Mouse (Mus musculus) layer of hippocampus, adult 9-10 months (tissue): Measurements from ENCODE around the gene Oog3.

Source experiments
- DNase-seq: peaks from one replicate; pipeline ENCODE4 v3.0.0; 2022; ENCODE audit warnings: low spot score

Gene Oog3

DNA sequence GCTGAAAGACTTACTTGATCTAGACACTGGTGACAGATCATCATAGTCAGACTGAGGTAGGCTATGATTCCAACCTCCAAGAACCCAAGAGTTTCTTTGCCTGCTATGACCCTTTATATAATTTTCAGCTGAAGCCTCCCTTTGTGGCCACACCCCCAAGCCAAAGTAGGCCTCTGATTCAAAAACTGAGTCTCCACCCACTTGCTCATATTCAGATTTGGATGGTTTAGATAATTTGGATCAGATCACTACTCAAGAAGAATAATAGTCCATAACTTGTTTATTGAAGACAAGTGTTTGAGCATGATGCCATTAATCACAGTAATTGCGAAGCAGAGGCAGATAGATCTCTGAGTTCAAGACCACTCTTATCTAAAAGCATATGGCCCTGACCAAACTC is at the start of gene Oog3:
Gene Oog3 (minus strand): TSS at position 101 of the 400 bp plus-strand sequence.
- DNase-seq = no peak

DNA sequence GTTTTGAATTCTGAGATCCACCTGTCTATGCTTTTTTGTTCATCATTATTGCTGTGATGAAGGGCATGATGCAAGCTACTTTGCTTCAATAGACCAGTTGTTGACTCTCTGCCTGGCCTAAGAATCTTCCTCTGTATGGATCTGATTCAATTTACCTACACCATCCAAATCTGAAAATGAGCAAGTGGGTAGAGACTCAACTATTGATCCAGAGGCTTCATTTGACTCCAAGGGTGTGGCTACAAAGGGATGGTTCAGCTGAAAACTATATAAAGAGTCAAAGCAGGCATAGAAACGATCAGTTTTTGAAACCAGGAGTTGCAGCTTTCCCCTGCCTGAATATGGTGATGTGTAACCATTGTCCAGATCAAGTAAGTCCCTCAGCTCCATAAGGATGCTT is 28.0 kb upstream of the Oog3 start, which contains the start of gene Oog2:
Gene Oog2 (plus strand): TSS at position 301 of the 400 bp plus-strand sequence.
- no peak for DNase-seq
